Mouse (Mus musculus): ENCODE measurements around the gene Nup205. TPM values are rescaled to one million over a fixed set of nuclear protein-coding genes. Genes with fewer than 3 reads are reported as not detected.
A peak's percentile ranks its signal among the peaks of the same experiment; 100 is the strongest.
"Not testable (repeated sequence)": the region's sequence is repeated elsewhere in the genome, so short reads cannot be mapped to it uniquely, and the experiment has no call there.

The Nup205 gene
- polyA plus RNA-seq, 1 experiment from 2014 or later = 23.6 TPM

DNA sequence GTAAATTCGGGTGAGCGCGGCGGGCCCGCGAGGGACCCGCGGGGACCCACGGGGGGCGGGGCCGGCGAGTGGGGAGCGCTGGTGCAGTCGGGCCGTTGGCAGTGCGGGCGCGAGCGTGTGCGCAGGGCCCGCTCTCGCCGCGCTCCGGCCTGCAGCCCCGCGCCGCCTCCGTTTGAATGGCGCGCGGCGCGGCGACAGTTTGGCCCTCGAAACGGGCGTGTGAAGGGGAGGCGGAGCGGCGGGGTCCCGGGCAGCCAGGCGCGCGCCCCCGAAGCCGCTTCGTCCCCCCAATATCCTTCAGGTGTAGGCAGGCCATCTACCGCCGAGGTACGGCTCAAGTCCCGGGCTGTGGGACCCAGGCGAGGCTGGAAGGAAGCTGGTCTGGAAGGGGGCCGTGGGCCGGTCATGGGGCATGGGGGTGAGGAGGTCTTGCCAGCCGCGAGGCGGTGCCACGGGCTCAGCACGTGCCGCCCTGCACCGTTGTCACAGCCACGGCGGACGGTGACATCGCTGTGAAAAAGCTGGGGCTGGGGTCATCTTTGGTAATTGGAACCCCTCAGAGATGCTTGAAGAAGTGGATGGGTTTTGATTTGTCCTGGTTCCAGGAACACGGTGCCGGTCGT, 540 bp downstream of the Nup205 start:
- Histone ChIP-seq H3K9me3 (no peaks in the 10 kb centered on the region), H3K4me3 (peak overlapping the region; percentile 91), H3K36me3 (replicated peaks) (no peaks in the 10 kb centered on the region), H3K27ac (peak overlapping the region; percentile 99), H3K4me2 (peak overlapping the region; percentile 77), H3K9ac (peak overlapping the region; percentile 95), H3K4me1 (peaks cover 16% of the 10 kb centered on the region), H3K27me3 (replicated peaks) (no peaks in the 10 kb centered on the region)
- ATAC-seq (replicated peaks) = peak; percentile 83
- WGBS = under 1% methylated on average over 61 of the region's 69 CpGs

DNA sequence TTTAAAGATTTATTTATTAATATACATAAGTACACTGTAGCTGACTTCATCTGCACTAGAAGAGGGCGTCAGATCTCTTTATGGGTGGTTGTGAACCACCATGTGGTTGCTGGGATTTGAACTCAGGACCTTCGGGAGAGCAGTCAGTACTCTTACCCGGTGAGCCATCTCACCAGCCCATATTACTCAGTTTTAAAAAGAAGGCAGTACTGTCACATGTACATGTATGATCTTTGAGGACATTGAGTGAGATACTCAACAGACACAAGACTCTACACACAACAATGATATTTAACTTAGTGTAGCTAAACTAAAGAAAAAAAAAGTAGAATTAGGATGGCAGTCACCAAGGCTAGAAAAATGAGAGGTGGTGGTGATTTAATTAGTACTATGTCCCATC, 2.1 kb downstream of the Nup205 start:
- not testable (repeated sequence) for H3K9me3 ChIP-seq; H3K27ac ChIP-seq; H3K36me3 ChIP-seq (replicated peaks); ATAC-seq (replicated peaks); H3K9ac ChIP-seq; H3K4me3 ChIP-seq; H3K27me3 ChIP-seq (replicated peaks); H3K4me2 ChIP-seq
- H3K4me1 ChIP-seq = peaks cover 16% of the 10 kb centered on the region
- WGBS = 99% methylated on average over 3 of the region's 3 CpGs

GRCm38 (mm10) chr6:35184781-35185180, 7.6 kb downstream of the Nup205 start:
- Histone ChIP-seq H3K9me3 (no peaks in the 10 kb centered on the region), H3K4me2 (no peak overlapping the region), H3K27ac (no peak overlapping the region), H3K27me3 (replicated peaks) (no peaks in the 10 kb centered on the region), H3K4me1 (peaks cover 2% of the 10 kb centered on the region; the same call in 1 of the 2 replicates), H3K9ac (no peak overlapping the region), H3K36me3 (replicated peaks) (peaks cover 21% of the 10 kb centered on the region), H3K4me3 (no peak overlapping the region)
- WGBS = 93% methylated on average over 1 of the region's 1 CpGs
- ATAC-seq (replicated peaks) = no peak

DNA sequence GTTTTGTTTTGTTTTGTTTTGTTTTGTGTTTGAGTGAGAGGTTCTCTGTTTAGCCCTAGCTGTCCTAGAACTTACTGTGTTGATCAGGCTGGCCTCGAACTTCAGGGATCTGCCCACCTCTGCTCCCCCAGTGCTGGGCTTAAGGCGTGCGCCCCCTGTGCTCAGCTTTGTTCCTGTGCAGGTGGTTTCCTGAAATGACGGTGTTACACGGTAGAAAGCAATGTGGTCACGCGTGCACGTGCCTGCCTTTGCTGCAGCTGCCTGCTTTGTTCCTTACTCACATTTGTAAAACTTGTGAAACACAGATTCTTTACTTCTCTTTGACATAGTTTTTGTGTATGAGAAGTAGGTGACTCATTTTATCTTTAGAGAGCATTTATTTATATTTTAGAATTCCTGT, 14.0 kb downstream of the Nup205 start:
- H3K4me1 ChIP-seq = no peaks in the 10 kb centered on the region
- no peaks in the 10 kb centered on the region for H3K27me3 ChIP-seq (replicated peaks)
- no peaks in the 10 kb centered on the region for H3K9me3 ChIP-seq
- no peak overlapping the region for H3K27ac ChIP-seq
- H3K4me2 ChIP-seq = no peak overlapping the region
- 93% methylated on average over 8 of the region's 8 CpGs for WGBS
- no peak overlapping the region for H3K4me3 ChIP-seq
- no peak overlapping the region for H3K9ac ChIP-seq
- H3K36me3 ChIP-seq (replicated peaks) = peaks cover 59% of the 10 kb centered on the region
- ATAC-seq (replicated peaks) = no peak

DNA sequence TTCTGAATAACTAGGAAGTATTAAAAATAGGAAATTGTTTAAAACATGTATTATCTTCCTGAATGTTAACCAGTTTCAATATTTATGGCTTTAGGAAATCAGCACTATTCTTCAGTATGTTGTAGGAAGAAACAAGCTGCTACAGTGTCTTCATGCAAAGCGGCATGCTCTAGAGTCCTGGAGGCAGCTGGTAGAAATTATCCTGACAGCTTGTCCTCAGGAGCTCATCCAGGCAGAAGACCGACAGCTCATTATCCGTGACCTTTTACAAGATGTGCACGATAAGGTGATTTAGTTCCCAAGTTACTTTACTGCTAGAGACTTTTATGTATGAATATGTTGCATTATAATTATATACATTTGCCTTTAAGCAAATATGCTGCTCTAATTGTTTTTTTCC, 48.5 kb downstream of the Nup205 start:
- Histone ChIP-seq H3K27ac (no peak overlapping the region), H3K9ac (no peak overlapping the region), H3K36me3 (replicated peaks) (peaks cover 35% of the 10 kb centered on the region), H3K4me2 (no peak overlapping the region), H3K9me3 (no peaks in the 10 kb centered on the region), H3K4me3 (no peak overlapping the region), H3K27me3 (replicated peaks) (no peaks in the 10 kb centered on the region), H3K4me1 (no peaks in the 10 kb centered on the region)
- ATAC-seq (replicated peaks) = no peak
- WGBS = 86% methylated on average over 4 of the region's 4 CpGs

GRCm38 (mm10) chr6:35229415-35229814, 52.2 kb downstream of the Nup205 start:
- whole genome bisulfite sequencing = 99% methylated on average over 1 of the region's 1 CpGs
- peaks cover 46% of the 10 kb centered on the region for H3K36me3 ChIP-seq (replicated peaks)
- H3K4me2 ChIP-seq = no peak overlapping the region
- no peak for ATAC-seq (replicated peaks)
- H3K27me3 ChIP-seq (replicated peaks) = no peaks in the 10 kb centered on the region
- no peak overlapping the region for H3K9ac ChIP-seq
- H3K9me3 ChIP-seq = no peaks in the 10 kb centered on the region
- H3K27ac ChIP-seq = no peak overlapping the region
- no peak overlapping the region for H3K4me3 ChIP-seq
- no peaks in the 10 kb centered on the region for H3K4me1 ChIP-seq

DNA sequence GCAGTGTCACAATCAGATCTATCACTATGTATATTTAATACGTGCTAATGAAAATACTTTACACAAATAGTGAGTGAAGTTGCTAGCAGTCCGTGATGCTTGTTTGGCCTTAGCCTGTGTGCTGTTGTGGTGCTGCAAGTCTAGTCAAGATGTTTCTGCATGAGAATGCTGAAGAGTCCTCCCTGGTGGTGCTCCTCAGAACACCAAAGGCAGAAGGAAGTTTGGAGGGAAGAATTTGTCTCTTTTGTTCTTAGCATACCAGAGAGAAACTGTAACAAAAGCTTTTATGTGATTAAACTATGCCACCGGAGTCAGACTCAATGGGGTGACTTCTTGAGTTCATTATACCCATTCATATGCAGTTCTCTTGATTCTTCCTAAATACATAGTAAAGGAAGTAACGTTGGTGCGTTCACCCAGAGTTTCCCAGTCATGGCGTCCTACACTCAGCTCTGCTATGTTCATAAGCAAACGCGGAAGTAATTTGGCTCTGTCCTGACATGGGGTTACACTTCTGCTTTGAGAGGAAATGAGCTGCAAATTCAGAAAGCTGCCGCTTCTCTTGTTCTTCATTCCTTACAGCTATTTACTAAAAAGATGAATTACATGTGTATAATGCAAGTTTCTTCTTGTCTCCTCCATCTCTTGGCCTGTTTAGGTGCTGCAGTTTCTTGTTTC, 59.0 kb downstream of the Nup205 start:
- Histone ChIP-seq H3K9me3 (no peaks in the 10 kb centered on the region), H3K4me2 (no peak overlapping the region), H3K4me1 (no peaks in the 10 kb centered on the region), H3K36me3 (replicated peaks) (peaks cover 48% of the 10 kb centered on the region), H3K9ac (no peak overlapping the region), H3K27me3 (replicated peaks) (no peaks in the 10 kb centered on the region), H3K4me3 (no peak overlapping the region), H3K27ac (no peak overlapping the region)
- 73% methylated on average over 9 of the region's 9 CpGs for WGBS
- ATAC-seq (replicated peaks) = no peak

GRCm38 (mm10) chr6:35243252-35243651, 66.0 kb downstream of the Nup205 start:
- H3K9me3 ChIP-seq = no peaks in the 10 kb centered on the region
- H3K27ac ChIP-seq = no peak overlapping the region
- no peak overlapping the region for H3K9ac ChIP-seq
- H3K27me3 ChIP-seq (replicated peaks) = no peaks in the 10 kb centered on the region
- H3K4me2 ChIP-seq = no peak overlapping the region
- no peak overlapping the region for H3K4me3 ChIP-seq
- 98% methylated on average over 4 of the region's 4 CpGs for WGBS
- H3K4me1 ChIP-seq = no peaks in the 10 kb centered on the region
- ATAC-seq (replicated peaks) = no peak
- peaks cover 46% of the 10 kb centered on the region for H3K36me3 ChIP-seq (replicated peaks)

- no peak overlapping the region for H3K4me3 ChIP-seq
- H3K36me3 ChIP-seq (replicated peaks) = peaks cover 44% of the 10 kb centered on the region
- H3K27ac ChIP-seq = no peak overlapping the region
- no peak overlapping the region for H3K4me2 ChIP-seq
- no peaks in the 10 kb centered on the region for H3K27me3 ChIP-seq (replicated peaks)
- 84% methylated on average over 9 of the region's 9 CpGs for WGBS
- no peaks in the 10 kb centered on the region for H3K9me3 ChIP-seq
- ATAC-seq (replicated peaks) = no peak
- no peaks in the 10 kb centered on the region for H3K4me1 ChIP-seq
- no peak overlapping the region for H3K9ac ChIP-seq
Measured at GRCm38 (mm10) chr6:35243989-35244388, 66.8 kb downstream of the Nup205 start.

DNA sequence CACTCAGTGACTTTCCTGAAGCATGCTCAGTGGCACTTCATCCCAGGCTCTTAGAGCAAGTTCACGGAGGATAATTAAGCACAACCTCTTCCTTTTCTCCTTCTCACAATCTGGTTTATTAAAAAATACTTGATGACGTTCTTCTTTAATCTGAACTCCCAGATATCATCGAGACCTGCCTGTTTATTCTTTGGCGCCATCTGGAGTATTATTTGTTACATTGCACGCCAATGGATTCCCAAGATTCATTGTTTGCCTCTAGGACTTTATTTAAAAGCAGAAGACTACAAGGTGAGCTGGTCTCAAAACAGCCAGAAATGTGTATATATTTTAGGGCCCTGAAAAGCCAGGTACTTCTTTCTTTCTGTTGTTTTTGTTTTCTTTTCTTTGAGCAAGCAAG, 67.9 kb downstream of the Nup205 start:
- ATAC-seq (replicated peaks) = no peak
- Histone ChIP-seq H3K36me3 (replicated peaks) (peaks cover 40% of the 10 kb centered on the region), H3K27ac (no peak overlapping the region), H3K9ac (no peak overlapping the region), H3K4me1 (no peaks in the 10 kb centered on the region), H3K4me2 (no peak overlapping the region), H3K9me3 (no peaks in the 10 kb centered on the region), H3K27me3 (replicated peaks) (no peaks in the 10 kb centered on the region), H3K4me3 (no peak overlapping the region)
- 49% methylated on average over 5 of the region's 5 CpGs for WGBS

DNA sequence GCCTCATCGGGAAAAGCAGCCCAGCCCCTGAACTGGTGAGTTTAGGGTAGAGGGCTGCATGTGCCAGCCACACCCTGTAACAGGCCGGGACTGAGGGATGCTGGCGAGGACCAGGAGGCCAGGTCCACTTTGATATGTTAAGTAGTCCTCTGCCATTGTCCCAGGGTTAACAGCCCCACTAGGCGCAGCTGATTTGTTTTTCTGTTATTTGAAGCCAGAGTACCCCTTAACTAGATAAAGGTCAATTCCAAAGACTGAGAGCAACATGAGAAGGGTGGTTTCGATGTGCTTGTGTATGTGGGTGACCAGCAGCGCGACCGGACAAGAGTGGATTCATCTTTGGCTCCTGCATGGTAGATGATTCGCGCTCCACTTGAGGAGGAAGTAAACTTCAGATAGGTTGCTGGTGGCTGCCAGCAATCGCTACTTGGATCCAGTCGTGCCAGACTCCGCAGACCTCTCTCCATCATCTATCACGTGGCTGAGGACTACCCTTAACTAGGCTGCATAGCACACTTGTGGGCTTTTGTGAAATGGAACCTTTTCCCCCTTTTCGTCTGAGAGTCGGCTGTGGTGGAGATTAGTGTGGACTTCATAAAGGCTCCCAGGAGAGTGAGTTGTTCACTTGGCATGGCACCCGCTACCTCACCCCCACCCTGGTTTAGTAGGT, 74.7 kb downstream of the Nup205 start:
- ATAC-seq (replicated peaks) = peak; percentile 34
- WGBS = 64% methylated on average over 17 of the region's 17 CpGs
- H3K9ac ChIP-seq = peak overlapping the region; percentile 16; the same call in 1 of the 2 replicates

GRCm38 (mm10) chr6:35252477-35253346, 75.5 kb downstream of the Nup205 start:
- Histone ChIP-seq H3K36me3 (replicated peaks) (no peaks in the 10 kb centered on the region), H3K4me2 (peak overlapping the region; percentile 52), H3K9ac (peak overlapping the region; percentile 62), H3K27me3 (replicated peaks) (no peaks in the 10 kb centered on the region), H3K4me1 (peaks cover 33% of the 10 kb centered on the region), H3K9me3 (no peaks in the 10 kb centered on the region), H3K4me3 (peak overlapping the region; percentile 73), H3K27ac (peak overlapping the region; percentile 70)
- WGBS = under 1% methylated on average over 58 of the region's 60 CpGs
- peak; percentile 91 for ATAC-seq (replicated peaks)

More for the DNA sequence above, 74.7 kb downstream of the Nup205 start:
- Histone ChIP-seq H3K4me2 (peak overlapping the region; percentile 52), H3K4me1 (peaks cover 33% of the 10 kb centered on the region), H3K27me3 (replicated peaks) (no peaks in the 10 kb centered on the region), H3K36me3 (replicated peaks) (no peaks in the 10 kb centered on the region), H3K4me3 (peak overlapping the region; percentile 73), H3K9me3 (no peaks in the 10 kb centered on the region), H3K27ac (no peak overlapping the region)
